Mouse (Mus musculus) left cerebral cortex, postnatal 10 days (tissue): ENCODE measurements around the gene Lmtk3. TPM values are rescaled to one million over a fixed set of nuclear protein-coding genes. Genes with fewer than 3 reads are reported as not detected.

ENCODE experiments used
- DNase-seq, 2 experiments: peaks; one replicate each; pipeline ENCODE4 v3.0.0; 2021 to 2022; ENCODE audit warnings: low spot score in 2 of 2, mixed read lengths in 1 of 2; ENCODE audit errors: extremely low spot score in 1 of 2
- intact Hi-C: fragments of 180-260 bp; cut with DNase I; formaldehyde crosslinking; loops from one replicate; pipeline ENCODE4 v1.15.1; 2025
- total RNA-seq, 2 experiments: library from RNA; stranded (reverse); gene quantifications; 2 replicates each; pipeline ENCODE4 v1.2.3; 2021

Gene Lmtk3
- total RNA-seq, 2 experiments from 2014 or later, result 268 to 281 TPM

- intact Hi-C loops, result loop anchor here (2.0 kb wide), 1 partner anchor 61 kb away; no protein-coding TSS in a partner anchor
Observed at GRCm38 (mm10) chr7:45800001-45800400, 16.5 kb downstream of the Lmtk3 start.

GRCm38 (mm10) chr7:45800546-45801204 is 17.1 kb downstream of the Lmtk3 start:
- intact Hi-C loops, result loop anchor here (2.0 kb wide), 1 partner anchor 62 kb away; no protein-coding TSS in a partner anchor
- DNase-seq, result no peak

More at GRCm38 (mm10) chr7:45800001-45800400, 16.5 kb downstream of the Lmtk3 start:
- no peak for DNase-seq

- intact Hi-C loops, result loop anchor here (2.0 kb wide), 1 partner anchor 63 kb away; no protein-coding TSS in a partner anchor
- peak; percentile 91 to 93 for DNase-seq
Observed at GRCm38 (mm10) chr7:45801348-45801747, 17.8 kb downstream of the Lmtk3 start.

- no peak for DNase-seq
- intact Hi-C loops, result no loop called here
Observed at GRCm38 (mm10) chr7:45802551-45802950, 19.0 kb downstream of the Lmtk3 start.

- no peak for DNase-seq
- intact Hi-C loops, result no loop called here
Observed at GRCm38 (mm10) chr7:45805941-45806340, 22.4 kb downstream of the Lmtk3 start.

- peak in 1 of 2 experiments; percentile 45 for DNase-seq
- intact Hi-C loops, result no loop called here
Observed at GRCm38 (mm10) chr7:45808471-45808870, 24.9 kb downstream of the Lmtk3 start.

- intact Hi-C loops, result no loop called here
- DNase-seq, result no peak
Observed at GRCm38 (mm10) chr7:45809276-45810075, 25.9 kb downstream of the Lmtk3 start.

- intact Hi-C loops, result no loop called here
- DNase-seq, result no peak
Observed at GRCm38 (mm10) chr7:45812921-45813320, 29.4 kb downstream of the Lmtk3 start.

- intact Hi-C loops, result no loop called here
- peak; percentile 99 to 100 for DNase-seq
Observed at GRCm38 (mm10) chr7:45813787-45814779, 30.5 kb downstream of the Lmtk3 start, which contains the start of gene Cyth2. Gene Cyth2, minus strand, starts transcription at chr7:45814581.

GRCm38 (mm10) chr7:45814841-45815240 is 31.3 kb downstream of the Lmtk3 start:
- intact Hi-C loops, result no loop called here

GRCm38 (mm10) chr7:45815323-45815983 is 31.9 kb downstream of the Lmtk3 start:
- intact Hi-C loops, result no loop called here
- peak in 1 of 2 experiments; percentile 33 for DNase-seq

More at GRCm38 (mm10) chr7:45814841-45815240, 31.3 kb downstream of the Lmtk3 start:
- DNase-seq, result peak in 1 of 2 experiments; percentile 27

- intact Hi-C loops, result no loop called here
- DNase-seq, result no peak
Observed at GRCm38 (mm10) chr7:45815984-45816351, 32.4 kb downstream of the Lmtk3 start.

- intact Hi-C loops, result loop anchor here (5.0 kb wide), 1 partner anchor 332 kb away; no protein-coding TSS in a partner anchor
- no peak for DNase-seq
Observed at GRCm38 (mm10) chr7:45819843-45820242, 36.3 kb downstream of the Lmtk3 start.

- DNase-seq, result no peak
- intact Hi-C loops, result loop anchor here (5.0 kb wide), 1 partner anchor 331 kb away; no protein-coding TSS in a partner anchor
Observed at GRCm38 (mm10) chr7:45820913-45821312, 37.4 kb downstream of the Lmtk3 start.

GRCm38 (mm10) chr7:45824598-45824997 is 41.1 kb downstream of the Lmtk3 start, which contains the start of gene Kcnj14:
Gene Kcnj14, minus strand, starts transcription at chr7:45824782.
- intact Hi-C loops, result loop anchor here (5.0 kb wide), 1 partner anchor 328 kb away; no protein-coding TSS in a partner anchor
- DNase-seq, result no peak

GRCm38 (mm10) chr7:45826631-45827030 is 43.1 kb downstream of the Lmtk3 start:
- DNase-seq, result no peak
- intact Hi-C loops, result no loop called here

- peak; percentile 84 to 88 for DNase-seq
- intact Hi-C loops, result no loop called here
Observed at GRCm38 (mm10) chr7:45830427-45831127, 47.0 kb downstream of the Lmtk3 start, which contains the start of gene Grwd1. Gene Grwd1, minus strand, starts transcription at chr7:45830944.
